Mouse (Mus musculus): ENCODE measurements around the gene Nek2. TPM values are rescaled to one million over a fixed set of nuclear protein-coding genes. Genes with fewer than 3 reads are reported as not detected.

The Nek2 gene
- polyA plus RNA-seq, 1 experiment from 2014 or later = 2.4 TPM

Other genes starting within 250 kb of the Nek2 start
- gene Dtl, start 245.9 kb upstream of the Nek2 start, polyA plus RNA-seq (2018) = 0.82 to 15.2 TPM (median 2.0 TPM) in 3 replicates
- gene Ints7, start 245.8 kb upstream of the Nek2 start, polyA plus RNA-seq (2018) = 8.0 to 16.2 TPM (median 13.5 TPM) in 3 replicates
- gene Lpgat1, start 103.6 kb upstream of the Nek2 start, polyA plus RNA-seq (2018) = 23.5 to 29.2 TPM (median 26.3 TPM) in 3 replicates
- 29.5 to 46.7 TPM (median 43.8 TPM) in 3 replicates for gene Slc30a1, start 85.3 kb downstream of the Nek2 start, polyA plus RNA-seq (2018)
- gene Rd3, start 155.9 kb downstream of the Nek2 start, polyA plus RNA-seq (2018) = 0.23 to 0.42 TPM (median 0.27 TPM) in 3 replicates